Mouse (Mus musculus) gastrocnemius, postnatal 25 days (tissue): Measurements from ENCODE around the gene Myadml2. TPM values are rescaled to one million over a fixed set of nuclear protein-coding genes. Genes with fewer than 3 reads are reported as not detected.
A peak's percentile ranks its signal among the peaks of the same experiment; 100 is the strongest.

Experiments used
- DNase-seq: peaks from one replicate; pipeline ENCODE4 v3.0.0; 2022
- total RNA-seq, 2 experiments: library from RNA; stranded (reverse); gene quantifications; 1 replicate in 1 of 2; 2 replicates in 1 of 2; pipeline ENCODE4 v1.2.3; 2021

Myadml2 gene
- total RNA-seq, 2 experiments from 2014 or later = 121 to 134 TPM

DNA sequence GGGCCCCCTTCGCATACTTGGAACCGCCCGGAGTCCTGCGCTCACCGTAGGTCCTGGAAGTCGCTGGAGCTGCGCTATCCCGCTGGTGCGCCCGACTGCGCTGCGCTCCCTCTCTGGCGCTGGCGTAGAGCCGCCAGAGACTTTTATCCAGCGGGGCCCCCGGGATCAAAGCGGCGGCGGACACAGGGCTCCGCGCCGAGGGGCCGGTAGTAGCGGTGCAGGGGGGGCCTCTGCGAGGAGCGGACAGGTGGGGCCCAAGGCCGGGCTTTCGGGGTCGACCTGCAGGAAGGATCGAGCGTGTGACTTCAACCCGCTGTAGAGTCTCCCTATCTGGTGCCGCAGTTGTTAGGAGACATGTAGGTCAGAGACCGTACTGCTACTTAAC lies 13.1 kb upstream of the Myadml2 start, which contains the start of gene Notum:
Notum (minus strand) TSS at position 100 of the 385 bp plus-strand sequence.
- DNase-seq = no peak

DNA sequence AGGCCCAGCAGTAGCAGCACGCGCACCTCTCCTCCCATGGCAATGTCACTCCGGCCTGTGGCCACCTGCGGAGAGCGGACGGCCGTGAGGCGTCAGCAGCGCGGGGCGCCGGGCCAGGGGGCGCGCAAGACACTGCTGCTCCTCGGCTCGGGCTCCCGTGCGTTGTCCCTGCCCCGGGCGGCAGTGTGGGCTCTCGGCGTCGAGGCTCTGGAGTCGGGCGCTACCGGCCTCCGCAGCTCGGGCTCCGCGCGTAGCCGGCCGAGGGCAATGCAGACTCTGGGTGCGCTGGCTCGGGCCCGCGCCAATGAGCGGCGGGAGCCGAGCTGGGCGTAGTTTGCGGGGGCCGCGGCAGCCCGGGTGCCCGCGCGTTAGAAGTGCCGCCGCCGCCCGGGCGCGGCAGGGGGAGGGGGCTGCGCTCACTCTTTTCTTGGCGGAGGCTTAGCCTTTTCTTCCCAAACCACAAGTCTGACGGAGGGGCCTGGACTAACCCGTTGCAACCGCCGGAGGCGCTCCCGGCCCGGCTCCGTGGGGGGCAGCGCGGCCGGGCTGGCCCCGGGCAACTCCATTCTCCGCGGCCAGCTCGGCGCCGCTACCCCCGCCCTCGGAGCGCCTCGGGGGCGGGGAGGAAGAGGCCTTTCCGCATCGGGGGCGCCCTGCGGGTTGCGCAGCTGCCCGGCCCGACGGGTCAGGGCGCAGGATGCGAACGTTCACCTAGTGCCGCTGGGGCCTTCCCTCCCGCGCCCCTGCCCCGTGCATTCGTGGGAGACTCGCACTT lies 12.5 kb upstream of the Myadml2 start:
- DNase-seq = no peak

DNA sequence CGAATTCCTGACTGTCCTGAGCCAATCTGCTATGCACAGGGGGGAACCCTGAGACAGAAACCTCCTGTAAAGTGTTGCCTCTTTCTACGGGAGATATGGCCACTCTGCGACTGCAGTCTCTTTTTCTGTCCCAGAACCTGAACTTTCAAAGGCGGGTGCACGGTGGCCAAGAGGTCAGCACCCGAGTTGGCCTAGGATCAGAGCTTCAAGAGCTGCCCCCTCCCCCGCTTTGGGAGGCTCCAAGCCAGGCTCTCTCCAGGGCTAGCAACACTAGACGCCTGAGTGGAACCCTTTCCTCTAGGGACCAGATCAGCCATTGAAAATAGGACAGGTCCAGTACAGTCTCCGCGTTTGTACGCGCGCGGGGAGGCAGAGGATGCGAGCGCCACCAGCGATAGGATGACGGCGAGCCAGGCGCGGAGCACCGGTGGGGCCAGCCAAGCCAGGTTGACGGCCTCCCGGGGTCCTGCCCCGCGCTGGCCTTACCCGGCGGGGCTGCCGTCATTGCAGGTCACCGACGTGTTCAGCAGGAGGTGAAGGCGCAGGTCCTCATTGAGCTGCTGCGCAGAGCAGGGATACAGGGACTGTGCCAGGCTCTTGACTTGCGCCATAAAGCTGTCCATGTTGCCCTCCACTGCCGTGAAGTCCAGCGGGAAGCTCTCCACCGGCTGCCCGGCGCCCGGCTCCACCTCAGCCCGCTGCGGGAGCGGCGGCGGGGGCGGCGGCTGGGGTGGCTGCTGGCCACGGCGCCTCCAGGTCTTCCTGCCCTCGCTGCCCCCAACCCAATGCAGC lies 11.7 kb upstream of the Myadml2 start:
- DNase-seq = no peak

DNA sequence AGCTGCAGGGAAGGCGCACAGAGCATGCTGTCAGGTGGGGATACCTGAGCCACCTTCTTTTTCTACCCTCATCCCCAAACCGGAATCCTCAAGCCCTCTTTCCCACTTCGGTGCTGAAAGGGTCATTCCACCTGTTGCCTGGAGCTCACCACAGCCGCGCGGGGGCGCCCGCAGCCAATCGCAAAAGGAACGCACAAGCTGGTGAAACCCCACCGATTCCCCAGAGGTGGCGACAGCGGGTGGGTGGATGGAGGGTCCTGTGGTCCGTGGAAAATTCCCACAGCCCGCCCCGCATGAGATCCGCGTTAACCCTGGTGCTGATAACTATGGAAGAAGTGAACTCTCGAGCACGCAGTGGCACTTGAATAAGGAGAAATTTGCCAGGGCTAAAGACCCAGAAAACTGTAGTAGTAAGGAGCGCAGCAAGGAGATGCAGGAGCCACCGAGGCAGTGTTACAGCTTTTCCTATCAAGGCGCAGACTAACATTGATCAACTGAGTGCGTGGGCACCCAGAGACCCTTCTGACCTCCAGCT lies 11.0 kb upstream of the Myadml2 start:
- DNase-seq = peak; percentile 69

DNA sequence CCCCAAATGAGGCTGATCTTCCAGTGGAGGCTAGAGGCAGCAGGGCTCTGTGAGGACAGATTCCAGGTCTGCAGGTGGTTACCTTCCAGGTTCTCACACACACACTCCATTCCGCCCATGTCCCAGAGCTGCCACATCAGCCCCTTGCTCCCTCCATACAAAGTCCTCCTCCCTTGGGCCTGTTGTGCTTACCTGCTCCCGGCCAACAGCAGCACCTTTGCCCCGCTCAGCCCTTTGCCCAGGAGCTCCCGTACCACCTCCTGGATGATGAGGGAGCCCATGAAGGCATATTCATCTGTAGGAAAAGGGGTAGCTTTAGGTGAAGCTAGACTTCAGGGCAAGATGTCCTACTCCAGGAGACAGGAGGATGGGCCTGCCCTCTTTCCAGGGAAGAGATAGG lies 9.3 kb upstream of the Myadml2 start:
- no peak for DNase-seq

DNA sequence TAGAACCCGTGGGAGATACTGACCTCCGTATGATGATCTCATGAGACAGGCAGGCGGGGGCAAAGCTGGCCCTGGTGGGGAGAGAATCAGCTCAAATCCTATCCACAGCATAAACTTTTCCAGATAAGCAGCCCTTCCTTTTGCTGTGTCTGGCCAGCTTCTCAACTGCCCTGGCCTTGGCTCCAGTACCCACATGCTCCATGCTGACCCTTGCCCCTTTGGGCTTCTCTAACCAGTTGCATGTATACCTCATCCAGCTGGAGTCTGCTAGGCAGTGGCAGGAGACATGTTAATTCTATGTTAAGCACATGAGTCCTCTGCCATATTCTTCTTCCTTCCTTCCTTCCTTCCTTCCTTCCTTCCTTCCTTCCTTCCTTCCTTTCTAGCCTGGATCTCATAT lies 6.8 kb upstream of the Myadml2 start:
- DNase-seq = no peak

DNA sequence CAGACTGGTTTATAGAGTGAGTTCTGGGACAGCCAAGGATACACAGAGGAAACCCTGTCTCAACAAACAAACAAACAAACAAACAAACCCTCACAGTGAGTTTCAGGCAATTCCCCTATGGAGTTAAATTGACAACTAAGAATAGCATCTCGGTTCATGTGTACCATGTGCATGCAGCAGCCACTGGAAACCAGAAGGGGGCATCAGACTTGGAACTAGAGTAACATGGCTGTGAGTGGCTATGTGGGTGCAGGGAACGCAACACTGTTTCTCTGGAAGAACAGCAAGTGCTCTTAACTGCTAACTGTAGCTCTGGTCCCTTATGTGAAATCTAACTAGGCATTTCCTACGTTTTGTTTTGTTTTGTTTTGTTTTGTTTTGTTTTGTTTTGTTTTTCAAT lies 3.9 kb upstream of the Myadml2 start:
- DNase-seq = no peak

DNA sequence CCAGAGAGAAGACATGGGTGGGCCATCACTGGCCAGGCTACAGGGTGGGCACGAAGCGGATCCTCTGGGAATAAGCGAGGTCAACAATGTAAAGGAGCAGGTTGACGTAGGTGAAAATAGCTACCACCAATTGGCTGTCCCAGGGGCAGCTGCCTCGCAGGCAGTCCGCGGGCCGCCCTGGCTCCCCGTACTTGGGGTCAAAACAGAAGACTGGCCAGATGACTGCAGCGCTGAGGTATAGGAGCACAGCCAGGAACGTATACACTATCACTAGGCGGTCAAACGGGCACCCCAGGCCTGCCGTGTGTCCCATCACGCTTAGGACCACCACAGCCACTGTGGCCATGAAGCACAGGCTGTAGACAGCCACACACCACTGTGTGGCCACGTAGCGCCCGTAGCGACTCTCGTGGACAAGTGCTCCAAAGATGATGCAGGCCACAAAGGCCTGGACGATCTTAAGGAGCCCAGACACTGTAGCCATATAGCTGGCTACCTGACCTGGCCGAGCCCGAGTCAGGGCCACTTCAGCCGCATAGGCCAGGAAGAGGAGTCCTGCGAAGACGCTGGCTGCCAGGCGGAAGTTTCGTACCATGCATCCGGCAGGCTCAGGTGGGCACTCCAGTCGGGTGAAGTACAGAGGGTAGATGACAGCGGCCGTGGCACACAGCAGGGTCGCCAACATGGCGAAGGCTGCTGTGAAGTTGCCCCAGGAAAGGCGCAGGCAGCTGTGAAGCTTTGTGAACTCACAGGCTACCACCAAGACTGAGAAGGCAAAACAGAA lies 719 bp downstream of the Myadml2 start:
- peak; percentile 9 for DNase-seq

DNA sequence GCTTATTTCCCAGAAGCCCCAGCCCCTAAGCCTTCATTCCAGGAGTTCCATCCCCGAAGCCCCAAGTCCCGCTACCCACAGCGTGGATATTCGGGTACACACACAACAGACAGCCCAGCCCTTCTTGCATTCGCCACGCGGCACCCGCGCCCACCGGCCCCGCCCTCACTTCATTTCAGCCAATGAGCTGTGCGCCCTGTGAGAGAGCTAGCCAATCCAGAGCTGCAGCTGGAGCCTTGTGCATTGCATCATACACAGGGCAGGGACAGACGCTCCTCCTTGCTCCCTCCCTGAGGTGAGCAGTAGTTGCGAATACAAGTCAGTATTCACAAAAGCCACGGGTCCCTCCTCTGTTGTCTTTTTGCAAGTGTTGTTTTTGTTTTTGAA lies 4.4 kb downstream of the Myadml2 start, which contains the start of gene Pycr1:
Pycr1 (minus strand) TSS at position 169 of the 387 bp plus-strand sequence.
- peak; percentile 95 for DNase-seq

DNA sequence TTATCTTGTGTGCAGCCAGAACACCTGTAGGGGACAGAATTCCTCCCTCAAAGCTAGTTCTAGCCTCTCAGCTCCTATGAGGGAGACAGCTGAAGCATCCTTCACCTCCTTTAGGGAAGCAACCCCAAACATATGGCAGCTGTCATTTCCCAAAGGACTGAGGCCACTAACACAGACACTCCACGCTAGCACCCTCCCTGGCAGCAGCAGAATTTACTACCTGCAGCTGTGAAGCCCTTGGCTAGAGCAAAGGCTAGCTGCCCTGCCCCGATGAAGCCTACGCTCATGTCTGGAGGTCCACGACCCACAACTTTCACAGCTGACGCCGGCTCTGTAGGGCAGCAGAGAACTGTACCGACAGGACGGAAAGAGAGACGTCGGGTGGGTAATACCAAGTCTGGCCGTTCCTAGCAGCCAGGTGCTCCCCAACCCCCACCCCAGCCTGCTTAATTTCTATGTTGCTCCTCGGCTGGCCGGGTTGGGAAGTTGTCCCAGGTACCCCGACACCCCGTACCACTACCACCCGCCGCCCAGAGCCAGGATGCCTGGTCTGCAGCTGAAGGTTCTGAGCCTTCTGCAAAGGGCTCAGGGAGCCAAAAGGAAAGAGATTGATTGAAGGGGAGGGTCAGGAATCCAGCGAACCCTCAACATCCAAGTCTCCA lies 4.9 kb downstream of the Myadml2 start:
- no peak for DNase-seq

DNA sequence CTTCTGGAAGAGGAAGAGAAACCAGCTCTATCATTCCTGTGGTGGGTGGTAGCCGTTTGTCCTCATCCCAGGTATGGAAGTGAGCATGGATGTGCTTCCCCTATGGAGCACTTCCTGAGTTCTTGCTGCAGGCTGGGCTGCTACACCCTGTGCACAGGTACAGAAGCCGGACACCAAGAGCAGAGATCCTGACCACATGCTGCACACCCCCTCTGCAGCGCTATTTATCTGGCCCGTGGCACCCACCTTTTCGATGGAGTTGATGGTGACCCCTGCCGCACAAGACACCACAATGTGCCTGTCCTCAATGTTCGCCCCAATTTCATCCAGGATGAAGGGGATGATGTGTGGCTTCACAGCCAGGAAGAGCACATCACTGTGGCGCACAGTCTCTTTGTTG lies 6.1 kb downstream of the Myadml2 start:
- no peak for DNase-seq

DNA sequence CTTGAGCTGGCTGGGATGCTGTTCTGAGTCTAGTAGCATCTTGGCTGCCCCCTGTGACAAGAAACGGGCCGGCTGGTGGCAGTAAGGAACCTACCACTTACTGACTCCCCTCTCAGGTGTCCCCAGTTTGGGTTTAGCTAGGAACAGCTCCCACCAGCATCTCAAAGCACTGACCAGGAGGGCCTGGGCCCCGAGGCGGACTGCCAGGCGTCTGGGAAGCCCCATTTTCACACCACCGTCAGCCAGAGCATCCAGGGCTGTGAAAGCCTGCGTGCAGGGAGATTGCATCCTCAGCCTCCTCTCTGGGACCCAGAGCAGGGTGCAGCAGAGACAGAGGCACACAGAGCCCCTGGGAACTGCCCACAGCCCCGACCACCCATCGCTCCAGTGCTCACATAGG lies 6.7 kb downstream of the Myadml2 start:
- DNase-seq = no peak

DNA sequence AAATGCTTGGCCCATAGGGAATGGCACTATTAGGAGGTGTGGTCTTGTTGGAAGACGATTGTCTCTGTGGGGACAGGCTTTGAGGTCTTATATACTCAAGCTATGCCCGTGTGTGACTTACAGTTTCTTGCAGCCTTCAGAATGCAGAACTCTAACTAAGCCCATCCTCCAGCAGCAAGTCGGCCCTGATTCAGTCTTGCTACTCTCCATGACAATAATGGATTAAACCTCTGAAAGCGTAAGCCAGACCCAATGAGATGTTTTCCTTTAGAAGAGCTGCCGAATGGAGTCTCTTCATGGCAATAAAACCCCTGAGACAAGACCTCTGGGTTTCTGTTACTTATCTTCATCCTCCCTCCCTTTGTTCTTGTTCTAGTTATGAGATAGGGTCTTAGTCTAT lies 13.1 kb downstream of the Myadml2 start:
- no peak for DNase-seq

DNA sequence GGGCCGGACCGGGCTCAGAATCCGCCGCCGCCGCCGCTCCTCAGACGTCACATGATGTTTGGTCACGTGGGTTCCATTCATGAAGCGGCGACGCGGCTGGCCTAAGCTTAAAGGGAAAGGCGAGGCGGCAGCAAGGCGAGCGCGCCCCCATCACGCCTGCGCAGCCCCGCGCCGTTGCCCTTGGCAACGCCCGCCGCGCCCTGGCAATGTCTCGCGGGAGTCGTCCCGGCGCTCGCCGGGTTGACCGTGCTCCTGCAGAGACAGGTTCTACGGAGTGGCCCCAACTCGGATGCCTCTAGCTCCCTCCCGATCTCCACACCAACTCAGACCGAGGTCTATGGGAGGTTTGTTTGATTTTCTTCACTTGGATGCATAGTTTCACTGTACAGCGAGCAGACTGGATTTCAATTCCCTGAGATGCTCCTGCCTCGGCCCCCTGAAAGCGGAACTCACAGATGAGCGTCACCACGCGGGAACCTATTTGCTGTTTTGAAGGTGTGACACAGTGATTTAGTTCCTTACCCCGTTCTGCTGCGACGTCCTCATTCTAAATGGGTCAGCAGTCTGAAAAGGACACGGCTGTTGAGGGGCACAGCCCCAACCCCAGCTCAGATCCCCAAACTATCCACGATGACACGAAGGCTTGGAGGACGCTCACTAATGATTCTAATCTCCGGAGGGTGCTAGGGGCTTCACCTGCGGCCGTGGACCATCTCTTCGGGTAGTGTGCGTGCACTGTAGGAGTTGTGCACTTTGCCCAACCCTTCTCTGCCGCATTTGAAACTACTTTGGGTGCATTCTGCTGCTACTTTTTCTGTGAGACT lies 14.2 kb downstream of the Myadml2 start, which contains the start of gene Mafg:
Mafg (minus strand) TSS at position 81 of the 824 bp plus-strand sequence.
- peak; percentile 94 for DNase-seq

DNA sequence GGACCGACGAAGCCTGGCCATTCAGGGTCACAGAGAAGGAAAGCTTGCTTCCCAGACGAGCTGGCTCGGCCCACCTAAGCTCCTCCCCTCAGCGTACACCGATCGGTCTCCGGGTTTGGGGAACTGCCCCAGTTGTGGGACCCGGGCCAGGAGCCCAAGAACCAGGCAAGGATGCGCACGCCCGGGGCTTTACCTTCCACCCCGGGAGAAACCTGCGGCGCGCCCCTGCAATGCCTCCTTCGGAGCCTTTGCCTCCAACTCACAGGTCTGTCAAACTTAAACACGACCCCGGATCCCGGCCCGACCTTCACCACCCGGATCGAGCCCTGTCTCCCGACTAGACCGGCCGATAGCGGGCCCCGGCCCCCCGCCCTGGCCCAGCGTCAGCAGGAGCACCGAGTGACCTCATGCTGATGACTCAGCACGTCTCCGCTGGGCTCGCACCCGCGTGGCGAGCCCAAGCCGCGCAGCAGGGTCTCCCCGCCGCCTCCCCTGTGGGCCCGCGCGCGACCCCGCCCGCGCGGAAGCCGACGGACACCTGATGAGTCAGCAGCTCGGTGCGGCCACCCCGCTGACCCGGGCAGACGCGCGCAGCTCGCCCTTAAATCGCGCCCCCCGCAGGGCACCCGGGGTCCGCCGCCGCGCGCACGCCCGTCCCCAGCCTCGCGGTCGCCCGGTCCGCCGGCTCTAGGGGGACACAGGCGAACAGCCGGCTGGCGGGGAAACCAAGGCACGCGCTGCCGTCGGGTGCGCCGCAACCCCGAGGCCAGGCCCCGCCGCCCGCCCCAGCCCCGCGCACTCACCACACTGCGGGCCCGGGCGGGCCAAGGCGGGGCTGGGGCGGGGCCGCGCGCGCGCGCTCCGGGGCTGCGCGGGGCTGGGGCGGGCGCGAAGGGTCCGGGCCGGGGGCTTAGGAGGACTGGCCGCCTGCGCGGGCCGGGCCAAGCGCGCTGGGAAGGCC lies 15.1 kb downstream of the Myadml2 start:
- peak; percentile 79 for DNase-seq

DNA sequence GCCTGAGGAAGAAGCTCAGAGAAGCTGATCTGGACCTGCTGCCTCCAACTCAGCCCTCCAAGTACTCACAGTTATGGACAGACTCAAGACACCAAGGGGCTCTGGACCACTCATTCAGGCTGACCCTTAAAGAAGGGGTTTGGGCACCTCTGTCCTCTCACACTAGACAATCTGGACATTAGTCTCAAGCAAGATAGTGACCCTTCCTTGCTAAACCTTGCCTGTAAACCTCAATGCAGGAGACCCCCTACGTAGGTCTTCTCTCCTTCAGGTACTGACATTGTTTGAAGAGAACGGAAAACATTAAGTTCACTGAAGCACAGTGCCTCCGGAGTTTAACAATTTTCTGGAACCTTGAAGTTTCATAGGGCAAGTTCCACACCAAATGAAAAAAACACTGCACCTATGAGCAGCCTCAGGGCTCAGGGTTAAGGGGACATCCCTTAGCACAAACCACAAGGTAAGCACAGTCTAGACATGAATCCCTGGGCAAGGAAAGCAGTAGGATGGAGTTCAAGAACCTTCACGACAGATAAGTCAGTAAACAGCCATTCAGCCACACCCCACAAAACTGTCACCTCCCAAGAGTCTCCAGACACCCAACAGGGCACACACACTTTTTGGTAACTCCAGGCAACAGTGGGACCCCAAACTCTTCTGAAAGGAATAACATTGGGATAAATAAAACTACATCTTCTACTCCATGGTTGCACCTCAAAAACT lies 16.1 kb downstream of the Myadml2 start:
- DNase-seq = no peak

DNA sequence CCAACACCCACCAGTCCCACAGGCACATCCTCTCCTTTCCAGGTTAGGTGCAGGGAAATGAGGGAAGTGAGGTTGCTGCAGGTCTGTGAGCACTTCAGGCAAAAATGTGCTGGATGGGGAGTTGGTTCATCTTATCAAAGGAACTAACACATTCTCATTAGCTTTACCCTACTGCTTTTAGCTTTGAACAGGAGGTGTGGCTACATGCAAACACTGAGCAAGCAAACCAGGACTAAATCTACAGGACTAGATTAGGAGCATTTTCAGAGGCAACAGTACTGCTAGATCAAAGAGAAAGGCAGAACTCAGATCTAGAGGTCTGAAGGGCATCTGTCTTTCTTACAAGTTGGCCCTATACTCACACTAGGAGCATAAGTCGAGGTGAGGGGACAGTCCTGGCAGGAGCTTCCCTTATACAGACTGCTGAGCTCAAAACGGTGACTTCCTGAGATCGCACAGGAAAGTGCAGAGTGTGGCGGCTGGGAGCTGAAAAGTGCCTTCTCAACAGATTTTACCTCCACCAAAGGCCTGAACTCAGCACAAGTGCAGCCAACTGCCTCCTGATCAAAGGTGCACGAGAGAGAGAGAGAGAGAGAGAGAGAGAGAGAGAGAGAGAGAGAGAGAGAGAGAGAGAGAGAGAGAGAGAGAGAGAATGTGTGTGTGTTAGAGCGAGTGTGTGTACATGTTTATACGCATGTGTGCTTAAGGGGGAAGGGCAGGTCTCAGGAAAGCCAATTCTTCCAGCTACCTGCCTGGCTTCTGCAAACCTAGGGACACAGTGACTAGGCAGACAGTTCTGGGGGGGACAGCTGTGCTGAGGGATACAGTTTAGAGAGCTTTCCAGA lies 16.9 kb downstream of the Myadml2 start:
- no peak for DNase-seq

DNA sequence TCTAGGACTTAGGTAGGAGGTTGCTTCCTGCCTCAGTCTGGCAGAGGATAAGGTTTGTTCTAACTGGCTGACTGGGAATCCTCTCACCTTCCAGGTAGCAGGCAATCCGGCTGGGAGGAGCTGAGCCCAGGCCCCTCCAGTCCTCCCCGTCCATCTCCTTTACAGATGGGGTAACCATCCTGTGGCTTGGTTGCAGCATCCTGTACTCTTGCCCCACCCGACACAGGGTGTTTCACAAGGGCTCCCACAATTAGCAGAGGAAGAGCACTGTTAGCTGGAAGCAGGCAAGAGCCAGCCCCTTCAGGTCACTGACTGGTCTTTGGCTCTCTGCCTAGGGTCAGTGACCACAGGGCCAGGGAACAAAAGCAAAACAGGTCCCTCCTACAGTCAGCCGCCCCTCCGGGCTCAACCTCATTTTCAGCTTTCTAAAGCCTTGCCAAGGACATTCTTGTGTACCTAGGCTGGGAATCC lies 17.5 kb downstream of the Myadml2 start:
- DNase-seq = no peak
